Mouse (Mus musculus) telencephalon, adult 2 months (tissue): ENCODE measurements around the gene Raf1.

Source experiments
- DNase-seq: peaks from one replicate; pipeline ENCODE4 v3.0.0-alpha.2; 2011; ENCODE audit warnings: low read depth, low spot score

Raf1 gene

DNA sequence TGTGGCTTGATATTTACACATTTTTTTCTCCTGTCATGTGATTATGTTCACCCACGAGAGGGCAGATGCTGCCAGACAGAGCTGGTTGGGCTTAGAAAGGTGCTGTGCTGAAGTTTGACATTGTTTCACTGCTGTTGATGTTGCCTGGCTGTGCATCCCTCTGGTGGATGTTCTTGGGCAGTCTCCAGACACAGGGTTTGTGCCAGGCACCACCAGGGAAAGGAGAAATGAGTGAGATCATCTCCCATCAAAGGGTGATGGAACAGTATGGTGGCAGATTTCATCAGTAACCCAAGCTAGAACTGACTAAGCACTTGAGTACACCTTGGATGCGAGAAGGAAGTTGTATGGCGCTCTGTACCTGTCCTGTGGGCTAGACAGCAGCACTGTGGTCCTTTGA lies 60.5 kb downstream of the Raf1 start:
- DNase-seq, result no peak

GRCm38 (mm10) chr6:115613793-115614192 lies 62.6 kb downstream of the Raf1 start:
- DNase-seq, result peak; percentile 60

DNA sequence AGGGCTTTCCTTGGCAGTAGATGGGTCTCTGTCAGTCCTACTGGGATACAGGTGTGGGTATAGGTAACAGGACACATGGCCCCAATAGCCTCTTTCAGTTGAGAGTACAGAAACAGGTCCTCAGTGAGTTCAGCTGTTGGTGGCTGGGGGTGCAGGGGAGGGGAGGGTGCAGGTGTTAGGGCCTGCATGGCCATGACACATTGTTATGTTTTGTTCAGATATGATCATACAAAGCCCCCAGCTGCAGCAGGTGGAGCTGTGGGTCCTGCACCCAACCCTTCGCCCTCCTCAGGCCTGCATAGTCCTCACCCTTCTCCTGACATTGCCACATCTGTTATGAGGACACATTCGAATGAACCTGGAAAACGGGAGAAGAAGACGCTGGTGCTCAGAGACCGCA lies 66.1 kb downstream of the Raf1 start:
- no peak for DNase-seq

DNA sequence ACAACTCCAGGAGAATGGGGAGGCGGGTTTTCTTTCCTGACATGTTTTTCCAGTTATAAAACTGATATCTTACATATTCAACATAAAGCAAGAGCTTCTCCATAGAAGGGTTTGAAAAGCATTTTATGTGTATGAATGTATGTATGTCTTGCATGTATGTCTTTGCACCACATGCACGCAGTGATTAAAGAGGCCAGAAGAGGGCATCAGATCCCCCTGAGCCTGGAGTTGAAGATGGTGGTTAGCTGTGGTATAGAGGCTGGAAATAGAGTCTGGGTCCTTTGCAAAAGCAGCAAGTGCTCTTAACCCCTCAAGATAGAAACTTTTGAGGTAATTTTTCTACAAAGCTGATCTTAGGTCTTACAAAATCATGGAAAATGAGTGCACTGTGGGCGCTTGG lies 67.3 kb downstream of the Raf1 start:
- DNase-seq, result no peak

- peak; percentile 76 for DNase-seq
Measured at GRCm38 (mm10) chr6:115607429-115607828, 69.0 kb downstream of the Raf1 start.

DNA sequence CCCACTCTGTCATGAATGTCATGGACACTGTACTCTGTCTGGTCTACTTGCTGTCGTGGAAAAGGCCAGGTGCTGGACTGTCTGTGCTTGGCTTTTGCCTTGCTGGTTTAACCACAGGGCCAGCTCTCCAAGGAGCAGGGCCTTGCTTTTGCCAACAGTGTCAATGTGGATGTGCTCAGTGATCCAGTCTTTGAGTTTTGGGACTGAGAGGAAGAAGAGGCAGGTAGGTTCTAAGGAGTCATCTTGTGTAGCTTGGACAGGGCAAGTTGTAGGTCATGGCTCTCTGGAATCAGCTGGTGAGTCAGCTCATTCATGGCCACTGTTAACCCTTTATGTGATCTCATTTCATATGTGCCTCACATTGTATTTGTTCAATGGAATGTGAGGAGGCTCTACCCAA lies 70.0 kb downstream of the Raf1 start:
- no peak for DNase-seq

DNA sequence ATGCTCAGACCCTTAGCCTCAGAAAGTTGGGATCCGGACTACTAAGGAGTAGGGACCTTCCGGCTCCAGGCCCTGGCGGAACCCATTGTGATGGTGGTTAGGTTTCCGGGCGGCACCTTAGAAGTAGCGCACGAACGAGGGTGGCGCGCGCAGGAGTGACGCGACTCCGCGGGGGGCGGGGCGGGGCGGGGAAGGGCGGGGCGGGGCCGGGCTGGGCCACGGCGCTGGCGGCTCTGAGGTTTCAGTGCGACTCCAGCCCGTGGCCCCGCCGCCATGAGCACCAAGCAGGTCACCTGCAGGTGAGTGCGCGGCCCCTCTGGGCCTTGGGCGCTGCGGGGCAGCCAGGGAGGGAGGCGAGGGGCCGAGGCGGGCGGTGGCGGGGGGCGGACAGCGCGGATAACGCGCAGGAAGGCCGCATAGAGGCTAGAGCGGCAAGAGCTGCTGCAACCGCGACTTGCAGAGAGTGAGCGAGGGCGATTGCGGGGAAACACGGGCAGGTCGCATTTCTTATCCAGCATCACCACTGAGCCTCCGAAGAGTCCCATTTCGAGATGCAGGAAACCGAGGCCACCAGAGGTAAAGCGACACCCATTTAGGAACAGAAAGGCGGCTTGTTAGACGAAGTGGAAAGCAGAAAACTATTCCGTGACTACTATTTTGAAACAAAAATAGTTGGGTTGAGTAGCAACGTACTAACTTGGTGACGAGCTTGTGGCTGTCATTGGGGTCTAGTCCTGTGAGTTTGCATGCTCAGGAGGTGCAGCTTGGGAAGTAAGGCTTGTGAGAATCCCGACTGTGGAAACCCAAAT lies 74.5 kb downstream of the Raf1 start, which contains the start of gene Mkrn2:
Mkrn2 (plus strand) TSS at position 188 of the 809 bp plus-strand sequence.
- peak; percentile 55 for DNase-seq

- DNase-seq, result no peak
Measured at GRCm38 (mm10) chr6:115601322-115601714, 75.1 kb downstream of the Raf1 start.

DNA sequence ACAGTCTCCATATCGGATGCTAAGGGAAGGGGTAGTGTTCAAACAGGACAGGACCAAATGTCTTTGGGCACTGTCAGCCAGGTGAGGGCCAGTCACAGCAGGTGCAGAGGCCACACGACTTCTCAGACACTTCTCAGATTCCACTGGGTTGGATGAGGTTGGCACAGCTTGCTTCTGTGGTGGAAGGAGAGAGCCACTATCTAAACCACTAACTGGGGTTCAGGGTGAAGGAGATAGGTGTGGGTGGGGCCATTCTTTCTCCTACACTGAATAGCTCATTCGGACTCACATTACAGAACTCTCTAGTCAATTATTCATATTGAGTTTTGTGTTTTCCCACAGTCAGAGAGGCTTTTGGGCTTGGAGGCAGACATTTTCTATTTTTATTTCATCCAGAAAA lies 80.8 kb downstream of the Raf1 start:
- DNase-seq, result no peak

GRCm38 (mm10) chr6:115594463-115594862 lies 82.0 kb downstream of the Raf1 start:
- no peak for DNase-seq

GRCm38 (mm10) chr6:115593252-115593651 lies 83.2 kb downstream of the Raf1 start:
- DNase-seq, result no peak

- DNase-seq, result no peak
Measured at GRCm38 (mm10) chr6:115592458-115592857, 84.0 kb downstream of the Raf1 start, which contains the start of gene Mkrn2os. Mkrn2os (minus strand) TSS chr6:115592576.

- DNase-seq, result no peak
Measured at GRCm38 (mm10) chr6:115591692-115592359, 84.6 kb downstream of the Raf1 start.

- no peak for DNase-seq
Measured at GRCm38 (mm10) chr6:115586321-115586720, 90.1 kb downstream of the Raf1 start.

DNA sequence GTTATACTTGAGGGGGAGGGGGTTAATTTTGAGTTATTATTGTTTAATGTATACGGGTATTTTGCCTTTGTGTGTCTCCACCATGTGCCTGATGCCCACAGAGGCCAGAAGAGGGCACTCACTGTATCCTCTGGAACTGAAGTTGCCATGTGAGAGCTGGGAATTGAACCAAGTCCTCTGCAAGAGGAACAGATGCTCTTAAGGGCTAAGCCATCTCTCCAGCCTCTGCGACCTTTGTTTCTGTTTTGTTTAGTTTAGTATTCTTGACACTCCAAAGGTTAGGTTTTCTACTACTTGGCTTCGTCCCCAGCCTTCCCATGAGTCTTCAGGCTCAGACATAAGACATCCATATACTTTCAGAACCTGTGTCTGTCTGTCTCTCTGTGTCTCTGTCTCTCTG lies 92.3 kb downstream of the Raf1 start:
- DNase-seq, result no peak

DNA sequence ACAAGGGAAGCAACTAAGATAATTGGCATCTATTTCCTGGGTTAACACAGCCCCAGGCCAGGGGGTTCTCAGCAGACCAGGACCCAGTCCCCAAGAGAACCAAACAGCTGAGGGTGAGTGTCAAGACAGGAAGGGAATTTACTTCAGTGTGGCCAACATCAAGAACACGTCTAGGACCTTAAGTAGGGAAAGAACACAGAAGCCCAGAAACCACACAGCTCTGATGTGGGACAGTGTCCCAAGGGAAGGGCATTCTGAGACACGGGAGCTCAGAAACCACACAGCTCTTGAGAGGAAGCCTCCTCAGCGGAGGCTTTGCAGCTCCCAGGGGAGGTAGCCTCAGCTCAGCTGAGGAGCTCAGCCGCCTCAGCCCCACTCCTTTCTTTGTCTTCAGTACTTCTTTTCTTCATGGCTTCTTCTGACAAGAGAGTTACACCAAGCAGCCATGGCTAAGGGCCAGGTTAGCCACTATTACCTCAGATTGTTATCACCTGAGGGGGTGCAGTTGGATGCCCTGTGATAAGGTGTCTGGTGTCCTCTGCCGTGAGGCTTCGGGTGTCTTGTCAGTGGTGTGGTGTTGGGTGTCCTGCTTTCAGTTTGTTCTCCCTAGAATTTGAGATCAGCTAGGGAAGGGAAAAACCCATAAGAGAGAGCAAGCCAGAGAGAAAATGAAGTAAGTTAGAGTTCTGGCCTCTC lies 92.9 kb downstream of the Raf1 start:
- no peak for DNase-seq

DNA sequence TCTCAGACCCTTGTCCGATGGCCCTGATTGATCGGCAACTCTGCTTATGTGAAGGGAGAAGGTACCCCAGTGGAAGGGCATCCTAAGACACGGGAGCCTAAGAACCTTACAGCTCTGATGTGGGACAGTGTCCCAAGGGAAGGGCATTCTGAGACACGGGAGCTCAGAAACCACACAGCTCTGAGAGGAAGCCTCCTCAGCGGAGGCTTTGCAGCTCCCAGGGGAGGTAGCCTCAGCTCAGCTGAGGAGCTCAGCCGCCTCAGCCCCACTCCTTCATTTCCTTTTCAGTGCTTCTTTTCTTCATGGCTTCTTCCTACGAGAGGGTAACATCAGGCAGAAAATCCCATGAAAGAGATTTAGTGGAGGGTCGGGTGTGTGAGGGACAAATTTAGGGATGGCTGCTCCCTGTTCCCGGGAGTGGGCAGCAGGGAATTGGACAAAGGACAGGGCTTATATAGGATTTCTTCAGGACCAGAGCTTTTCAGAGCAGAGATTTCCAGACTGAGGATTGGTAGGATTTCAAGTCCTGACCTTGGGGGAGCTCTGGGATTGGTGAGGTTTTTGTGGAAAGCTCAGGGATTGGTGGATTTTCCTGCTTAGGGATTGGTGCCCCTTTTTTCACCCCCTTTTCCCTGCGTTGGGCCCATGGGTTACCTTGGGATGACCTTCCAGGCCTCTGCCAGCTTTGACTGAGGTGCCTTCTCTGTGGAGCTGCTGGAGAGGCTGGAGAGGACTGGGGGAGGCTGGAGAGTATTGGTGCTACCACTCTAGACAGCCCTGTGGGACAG lies 93.9 kb downstream of the Raf1 start:
- no peak for DNase-seq

GRCm38 (mm10) chr6:115580810-115581209 lies 95.6 kb downstream of the Raf1 start:
- no peak for DNase-seq

- no peak for DNase-seq
Measured at GRCm38 (mm10) chr6:115577941-115578340, 98.5 kb downstream of the Raf1 start.

DNA sequence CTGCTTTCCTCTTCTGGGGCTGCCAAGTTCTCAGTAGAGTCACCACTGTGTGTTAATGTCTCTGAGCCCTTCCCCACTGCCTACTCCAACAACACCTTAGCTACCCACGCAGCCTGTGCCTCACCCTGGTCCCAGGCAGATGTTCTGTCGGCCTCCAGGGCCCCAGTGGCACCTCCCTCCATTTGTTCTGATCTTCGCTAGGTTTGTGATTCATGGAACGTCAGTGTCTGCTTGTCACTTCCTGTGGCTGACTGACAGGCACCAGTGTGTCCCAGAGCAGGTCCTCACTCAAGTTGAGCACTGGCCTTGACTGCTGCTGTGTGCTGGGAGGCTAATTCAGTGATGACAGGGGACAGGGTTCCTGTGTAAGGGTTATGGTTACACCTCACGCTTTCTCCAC lies 99.0 kb downstream of the Raf1 start:
- DNase-seq, result no peak

DNA sequence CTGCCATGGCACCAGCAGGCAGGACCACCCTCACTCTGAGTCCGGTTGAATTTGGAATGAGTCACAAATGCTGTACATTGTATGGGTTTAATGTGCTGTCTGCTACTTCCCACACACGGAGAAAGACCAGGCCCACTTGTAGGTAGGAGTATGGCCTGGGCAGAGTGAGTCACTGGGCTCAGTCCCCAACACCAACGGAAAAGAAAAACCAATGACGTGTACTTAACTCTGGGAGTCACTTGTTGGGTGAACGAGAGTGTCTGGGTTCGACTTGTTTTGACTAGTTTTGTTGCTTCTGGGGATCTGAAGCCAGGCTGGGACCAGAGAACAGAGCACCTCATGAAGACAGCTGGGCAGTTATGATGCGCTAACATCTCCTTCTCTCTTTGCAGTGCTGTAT lies 102.3 kb downstream of the Raf1 start:
- DNase-seq, result peak; percentile 2
